Mouse (Mus musculus): ENCODE measurements at regions not wholly inside any gene's neighbourhood (a gene's known extent, or its start where the extent isn't known, plus 50 kb on each side); places are given as distances from the start of the nearest gene placed in this dataset.

DNA sequence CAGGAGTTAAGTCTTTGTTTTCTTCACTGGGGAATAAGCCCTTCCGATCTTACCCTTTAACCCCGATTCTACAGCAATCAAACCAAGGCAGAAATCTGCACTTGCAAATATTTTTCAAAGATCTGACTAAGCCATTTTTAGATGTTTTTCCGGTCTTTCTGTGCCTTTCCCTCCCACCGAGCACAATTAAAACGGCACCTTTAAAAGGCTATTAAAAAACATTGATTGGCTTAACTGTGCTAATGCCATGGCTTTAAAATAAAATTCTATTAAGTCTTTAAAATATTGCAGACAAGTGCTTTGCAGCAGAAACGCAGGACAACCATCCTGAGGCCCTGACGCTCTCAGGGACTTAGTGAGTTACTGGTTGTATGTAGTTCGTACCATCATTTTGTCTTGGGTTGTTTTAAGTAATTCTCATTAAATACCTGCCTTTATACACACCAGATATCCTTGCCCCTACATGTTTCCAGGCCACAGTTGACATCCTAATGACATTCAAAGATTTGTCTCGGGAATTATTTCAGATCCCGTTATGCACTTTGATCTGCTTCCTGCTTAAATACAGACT is 197.6 kb upstream of the Hnrnpa3 start:
- no peak for ATAC-seq (ENCODE audit: low FRiP score, low read depth)
- Histone ChIP-seq H3K36me3 (no peaks in the 10 kb centered on the region), H3K4me2 (replicated peaks) (no peak overlapping the region), H3K9me3 (no peaks in the 10 kb centered on the region), H3K27ac (no peak overlapping the region), H3K4me3 (no peak overlapping the region), H3K4me1 (peaks cover 8% of the 10 kb centered on the region), H3K9ac (no peak overlapping the region), H3K27me3 (replicated peaks) (no peaks in the 10 kb centered on the region)
- WGBS = 69% methylated on average over 10 of the region's 10 CpGs

DNA sequence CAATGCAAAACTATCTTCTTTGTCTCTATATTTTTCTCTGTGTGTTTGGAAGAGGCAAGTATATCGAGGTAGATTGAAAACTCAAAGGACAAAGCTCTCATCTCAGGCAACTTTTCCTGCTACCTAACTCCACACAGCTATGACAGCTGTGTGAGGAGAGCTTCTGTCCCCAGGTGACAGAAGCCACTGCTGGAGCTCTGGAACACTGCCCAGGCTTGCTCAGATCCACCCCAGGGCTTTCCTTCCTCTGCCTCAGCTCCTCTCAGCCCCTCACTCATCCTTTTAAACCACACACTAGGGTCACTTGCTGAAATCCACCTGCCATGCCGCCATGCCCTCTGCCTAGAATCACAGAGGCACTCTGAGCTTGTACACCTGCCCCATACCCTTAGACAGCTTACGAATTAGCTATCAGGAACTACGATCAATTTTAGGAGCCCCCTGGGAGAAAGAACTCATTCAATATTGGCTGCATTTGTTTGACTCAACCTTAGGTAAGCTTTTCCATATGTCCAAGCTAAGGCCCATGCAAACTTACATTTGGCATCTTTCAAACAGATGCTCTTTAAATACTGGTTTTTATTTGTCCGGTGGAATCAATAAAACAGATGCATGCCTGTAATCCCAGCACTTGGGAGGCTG is 196.9 kb upstream of the Hnrnpa3 start:
- ATAC-seq (ENCODE audit: low FRiP score, low read depth) = no peak
- no peak overlapping the region for H3K27ac ChIP-seq

DNA sequence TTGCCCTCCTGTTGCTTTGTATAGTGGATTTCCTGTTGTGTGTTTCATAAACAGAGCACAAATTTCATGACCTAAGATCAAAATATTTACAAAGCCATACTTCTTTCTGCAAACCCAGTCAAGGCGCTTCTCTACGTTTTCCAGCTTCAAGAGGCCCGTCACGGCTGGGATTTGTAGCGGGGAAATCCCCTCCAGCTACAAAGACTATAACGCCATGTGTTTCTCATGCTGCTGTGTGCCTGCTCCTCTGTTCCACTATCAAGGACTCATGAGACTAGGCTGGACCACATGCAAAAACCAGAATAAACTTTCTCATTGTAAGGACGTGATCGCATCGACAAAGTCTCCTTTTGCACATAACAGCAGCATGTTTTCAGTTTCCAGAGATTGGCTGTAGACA is 196.0 kb upstream of the Hnrnpa3 start:
- no peak overlapping the region for H3K27ac ChIP-seq
- H3K9me3 ChIP-seq = no peaks in the 10 kb centered on the region
- H3K4me1 ChIP-seq = peaks cover 8% of the 10 kb centered on the region
- 77% methylated on average over 9 of the region's 9 CpGs for WGBS
- no peaks in the 10 kb centered on the region for H3K36me3 ChIP-seq
- H3K4me2 ChIP-seq (replicated peaks) = no peak overlapping the region
- no peak overlapping the region for H3K9ac ChIP-seq
- no peaks in the 10 kb centered on the region for H3K27me3 ChIP-seq (replicated peaks)
- ATAC-seq (ENCODE audit: low FRiP score, low read depth) = no peak
- no peak overlapping the region for H3K4me3 ChIP-seq

More for the DNA sequence above, 196.9 kb upstream of the Hnrnpa3 start:
- no peaks in the 10 kb centered on the region for H3K27me3 ChIP-seq (replicated peaks)
- no peak overlapping the region for H3K4me2 ChIP-seq (replicated peaks)
- peaks cover 8% of the 10 kb centered on the region for H3K4me1 ChIP-seq
- H3K4me3 ChIP-seq = no peak overlapping the region
- no peak overlapping the region for H3K9ac ChIP-seq
- H3K9me3 ChIP-seq = no peaks in the 10 kb centered on the region
- WGBS = 68% methylated on average over 5 of the region's 5 CpGs
- H3K36me3 ChIP-seq = no peaks in the 10 kb centered on the region

DNA sequence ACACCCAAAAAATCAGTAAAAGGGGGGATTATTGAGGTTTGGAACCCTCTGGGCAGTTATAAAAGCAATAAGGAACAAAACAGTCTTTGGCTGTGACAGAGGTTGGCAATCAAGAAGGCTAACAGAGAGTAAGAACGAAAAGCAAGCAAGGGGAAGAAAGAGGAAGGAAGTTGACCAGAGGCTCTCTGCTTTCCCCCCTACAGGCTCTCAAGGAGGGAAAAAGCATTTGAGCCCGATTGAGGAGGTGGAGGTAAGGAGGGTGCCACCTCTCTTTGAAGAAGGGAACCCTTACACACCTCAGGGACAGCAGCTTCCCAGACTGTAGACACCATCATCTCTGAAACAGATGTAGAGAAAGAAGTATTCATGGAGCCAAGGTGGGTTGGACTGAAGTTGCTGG is 194.6 kb upstream of the Hnrnpa3 start:
- Histone ChIP-seq H3K4me2 (replicated peaks) (no peak overlapping the region), H3K4me3 (no peak overlapping the region), H3K36me3 (no peaks in the 10 kb centered on the region), H3K9me3 (no peaks in the 10 kb centered on the region), H3K27me3 (replicated peaks) (no peaks in the 10 kb centered on the region), H3K4me1 (peaks cover 8% of the 10 kb centered on the region), H3K27ac (no peak overlapping the region), H3K9ac (no peak overlapping the region)
- ATAC-seq (ENCODE audit: low FRiP score, low read depth) = no peak
- 55% methylated on average over 2 of the region's 2 CpGs for WGBS

DNA sequence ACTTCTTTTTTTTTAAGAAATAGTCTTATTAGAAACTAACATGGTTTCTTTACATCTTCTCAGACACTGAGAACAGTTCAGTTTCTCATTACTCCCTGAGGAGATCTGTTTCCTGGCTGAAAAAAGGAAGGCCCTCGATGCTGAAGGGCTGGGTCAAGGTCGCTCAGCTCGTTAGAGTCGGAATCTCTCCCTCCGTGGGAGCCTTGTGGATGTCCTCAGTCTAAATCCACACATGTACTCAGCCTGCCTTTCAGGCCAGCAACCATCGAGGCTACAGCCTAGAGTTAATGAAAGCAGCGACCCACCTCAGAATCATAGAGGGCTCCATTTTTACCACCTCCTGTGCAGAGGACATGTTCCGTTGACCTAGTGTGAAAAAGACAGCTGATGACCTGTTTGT is 190.2 kb upstream of the Hnrnpa3 start:
- Histone ChIP-seq H3K27ac (no peak overlapping the region), H3K36me3 (no peaks in the 10 kb centered on the region)
- 75% methylated on average over 8 of the region's 8 CpGs for WGBS

DNA sequence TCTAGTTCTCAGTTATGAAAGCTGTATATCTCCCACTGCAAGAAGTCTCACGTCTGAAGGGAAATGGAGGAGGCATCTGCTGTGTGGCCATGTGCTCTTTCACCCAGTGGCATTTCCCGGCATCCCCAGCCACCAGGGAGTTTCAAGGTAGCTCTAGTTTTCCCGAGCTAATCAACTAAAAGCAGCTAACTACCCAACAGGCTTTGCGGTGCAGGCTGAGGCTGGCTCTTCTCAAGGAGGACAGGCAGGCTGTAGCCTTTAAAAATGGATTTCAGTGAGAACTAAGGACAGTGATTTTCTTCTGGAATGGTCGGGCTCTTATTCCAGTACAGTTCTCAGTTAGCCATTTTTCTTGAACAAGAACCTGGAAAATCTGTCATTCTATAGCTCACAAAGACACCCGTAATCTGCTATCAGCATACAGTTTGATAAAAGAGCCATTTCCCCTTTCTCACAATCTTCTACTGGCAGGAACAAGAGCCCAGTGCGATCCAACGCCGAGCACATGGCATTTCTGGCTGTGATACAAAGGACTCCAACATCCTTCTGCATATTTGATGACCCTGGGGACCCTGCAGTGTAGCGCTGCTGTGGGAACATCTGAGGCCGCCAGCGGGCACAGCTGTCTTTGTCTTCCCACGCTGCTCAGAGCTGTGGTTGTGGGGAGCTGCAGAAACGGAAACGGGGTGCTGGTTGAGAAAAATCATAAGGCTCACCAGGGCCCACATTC is 188.9 kb upstream of the Hnrnpa3 start:
- WGBS = 21% methylated on average over 15 of the region's 15 CpGs
- H3K4me3 ChIP-seq = no peak overlapping the region
- peak overlapping the region; percentile 26 for H3K4me2 ChIP-seq (replicated peaks)
- ATAC-seq (ENCODE audit: low FRiP score, low read depth) = peak; percentile 92
- H3K4me1 ChIP-seq = peaks cover 4% of the 10 kb centered on the region
- no peaks in the 10 kb centered on the region for H3K36me3 ChIP-seq
- no peaks in the 10 kb centered on the region for H3K9me3 ChIP-seq
- H3K9ac ChIP-seq = no peak overlapping the region
- peak overlapping the region; percentile 65 for H3K27ac ChIP-seq
- no peaks in the 10 kb centered on the region for H3K27me3 ChIP-seq (replicated peaks)

More for the DNA sequence above, 190.2 kb upstream of the Hnrnpa3 start:
- Histone ChIP-seq H3K4me3 (no peak overlapping the region), H3K27me3 (replicated peaks) (no peaks in the 10 kb centered on the region), H3K9ac (no peak overlapping the region), H3K4me2 (replicated peaks) (no peak overlapping the region), H3K9me3 (no peaks in the 10 kb centered on the region), H3K4me1 (peaks cover 4% of the 10 kb centered on the region)
- no peak for ATAC-seq (ENCODE audit: low FRiP score, low read depth)

DNA sequence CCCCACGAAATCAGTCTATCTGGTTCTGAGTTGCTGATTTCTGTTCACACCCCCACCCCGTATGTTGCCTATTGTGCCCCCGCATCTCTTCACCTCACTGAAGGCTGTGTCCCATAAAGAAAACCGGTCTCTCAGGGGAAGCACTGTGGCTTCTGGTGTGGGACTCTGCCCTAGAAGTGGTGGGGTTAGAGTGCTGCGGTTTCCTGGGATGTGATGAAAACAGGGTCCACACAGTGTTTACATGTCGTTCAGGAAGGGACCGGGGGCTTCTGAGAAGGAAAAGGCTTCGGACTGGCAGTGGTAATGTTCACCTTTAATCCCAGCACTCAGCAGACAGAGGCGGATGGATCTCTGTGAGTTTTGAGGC is 188.4 kb upstream of the Hnrnpa3 start:
- no peaks in the 10 kb centered on the region for H3K27me3 ChIP-seq (replicated peaks)
- 49% methylated on average over 9 of the region's 9 CpGs for WGBS
- ATAC-seq (ENCODE audit: low FRiP score, low read depth) = peak; percentile 35; the same call in 1 of the 2 replicates
- H3K27ac ChIP-seq = peak overlapping the region; percentile 65
- H3K4me2 ChIP-seq (replicated peaks) = peak overlapping the region; percentile 26
- H3K4me1 ChIP-seq = peaks cover 4% of the 10 kb centered on the region
- no peak overlapping the region for H3K9ac ChIP-seq
- no peak overlapping the region for H3K4me3 ChIP-seq
- no peaks in the 10 kb centered on the region for H3K9me3 ChIP-seq
- H3K36me3 ChIP-seq = no peaks in the 10 kb centered on the region

DNA sequence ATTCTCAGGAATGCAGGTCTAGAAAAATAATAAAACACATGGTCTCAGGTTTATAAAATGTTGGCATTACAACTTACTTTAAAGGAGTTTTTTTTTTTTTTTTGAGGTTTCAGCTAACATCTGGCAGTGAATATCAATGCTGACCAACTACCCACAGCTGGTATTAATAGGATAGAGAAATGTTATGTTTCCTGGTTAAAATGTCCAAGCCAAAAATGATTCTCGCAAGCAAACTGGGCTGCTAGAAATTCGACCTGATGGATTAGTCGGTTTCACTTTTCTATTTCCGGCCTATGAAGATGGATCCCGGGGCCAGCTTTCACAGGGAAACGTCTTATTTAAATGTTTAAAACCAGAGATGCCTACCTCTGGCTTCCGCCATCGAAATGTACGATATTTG is 186.6 kb upstream of the Hnrnpa3 start:
- no peak overlapping the region for H3K9ac ChIP-seq
- no peak overlapping the region for H3K4me3 ChIP-seq
- 86% methylated on average over 9 of the region's 9 CpGs for WGBS
- H3K27me3 ChIP-seq (replicated peaks) = no peaks in the 10 kb centered on the region
- H3K4me2 ChIP-seq (replicated peaks) = no peak overlapping the region
- H3K36me3 ChIP-seq = no peaks in the 10 kb centered on the region
- ATAC-seq (ENCODE audit: low FRiP score, low read depth) = no peak
- H3K9me3 ChIP-seq = no peaks in the 10 kb centered on the region
- H3K4me1 ChIP-seq = peaks cover 4% of the 10 kb centered on the region
- H3K27ac ChIP-seq = no peak overlapping the region

DNA sequence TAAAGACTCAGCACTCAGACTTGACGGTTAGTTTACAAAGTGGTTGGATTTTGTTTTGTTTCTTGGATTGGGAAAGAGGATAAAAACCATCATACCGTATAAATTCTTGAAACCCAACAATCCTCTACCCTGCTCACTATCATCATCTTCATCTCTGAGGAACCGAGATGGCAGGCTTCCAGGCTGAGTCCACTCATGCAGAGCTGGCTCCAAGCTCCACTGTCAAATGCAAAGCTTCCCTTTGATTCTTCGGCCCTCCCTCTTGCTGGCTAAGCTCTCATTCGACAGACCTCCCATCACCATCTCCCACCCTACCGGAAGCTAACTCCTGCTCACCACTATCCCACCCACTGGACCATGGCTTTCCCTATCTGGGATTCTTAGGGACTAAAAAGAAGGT is 184.6 kb upstream of the Hnrnpa3 start:
- no peak overlapping the region for H3K27ac ChIP-seq
- WGBS = 57% methylated on average over 6 of the region's 6 CpGs
- no peaks in the 10 kb centered on the region for H3K36me3 ChIP-seq
- no peak overlapping the region for H3K4me2 ChIP-seq (replicated peaks)
- no peak overlapping the region for H3K4me3 ChIP-seq
- H3K4me1 ChIP-seq = peaks cover 4% of the 10 kb centered on the region
- no peaks in the 10 kb centered on the region for H3K9me3 ChIP-seq
- H3K27me3 ChIP-seq (replicated peaks) = no peaks in the 10 kb centered on the region
- ATAC-seq (ENCODE audit: low FRiP score, low read depth) = no peak
- no peak overlapping the region for H3K9ac ChIP-seq

DNA sequence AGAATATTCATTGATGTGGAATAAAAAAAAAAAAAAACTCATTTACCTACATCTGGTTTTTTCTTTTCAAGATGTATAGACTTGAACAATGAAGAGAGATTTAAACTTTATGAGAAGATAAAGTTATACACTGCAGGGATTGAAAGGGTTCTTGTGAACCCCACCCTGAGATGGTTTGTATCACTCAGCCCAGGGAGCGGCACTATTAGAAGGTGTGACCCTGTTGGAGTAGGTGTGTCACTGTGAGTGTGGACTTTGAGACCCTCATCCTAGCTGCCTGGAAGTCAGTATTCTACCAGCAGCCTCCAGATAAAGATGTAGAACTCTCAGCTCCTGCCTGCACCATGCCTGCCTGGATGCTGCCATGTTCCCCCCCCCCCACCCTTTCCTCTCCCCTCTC is 182.7 kb upstream of the Hnrnpa3 start:
- Histone ChIP-seq H3K4me3 (no peak overlapping the region), H3K4me1 (no peaks in the 10 kb centered on the region), H3K9ac (no peak overlapping the region), H3K27me3 (replicated peaks) (no peaks in the 10 kb centered on the region), H3K4me2 (replicated peaks) (no peak overlapping the region), H3K9me3 (no peaks in the 10 kb centered on the region), H3K36me3 (no peaks in the 10 kb centered on the region), H3K27ac (no peak overlapping the region)
- ATAC-seq (ENCODE audit: low FRiP score, low read depth) = no peak
- 81% methylated on average over 1 of the region's 1 CpGs for WGBS

DNA sequence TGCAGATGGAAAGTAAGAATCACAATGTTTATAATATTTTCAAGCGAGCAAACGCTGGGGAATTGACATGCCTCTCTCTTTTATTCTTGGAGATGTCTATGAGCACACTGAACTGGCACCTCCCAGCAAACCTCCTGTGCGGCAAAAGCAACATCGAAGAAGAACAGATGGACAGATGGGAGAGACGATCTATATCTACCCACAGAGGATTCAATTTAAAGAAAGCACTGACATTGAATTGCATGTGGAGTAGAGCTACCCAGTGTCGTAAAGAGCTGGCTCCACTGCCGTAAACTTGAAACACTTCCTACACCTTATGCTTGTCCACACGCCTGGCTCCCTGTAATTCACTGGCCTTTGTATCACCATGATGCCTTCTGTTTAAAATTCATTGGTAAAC is 182.0 kb upstream of the Hnrnpa3 start:
- whole genome bisulfite sequencing = 67% methylated on average over 8 of the region's 8 CpGs
- H3K9ac ChIP-seq = no peak overlapping the region
- no peak overlapping the region for H3K27ac ChIP-seq
- no peaks in the 10 kb centered on the region for H3K9me3 ChIP-seq
- H3K4me2 ChIP-seq (replicated peaks) = no peak overlapping the region
- no peak for ATAC-seq (ENCODE audit: low FRiP score, low read depth)
- H3K36me3 ChIP-seq = no peaks in the 10 kb centered on the region
- no peak overlapping the region for H3K4me3 ChIP-seq
- H3K4me1 ChIP-seq = no peaks in the 10 kb centered on the region
- no peaks in the 10 kb centered on the region for H3K27me3 ChIP-seq (replicated peaks)

DNA sequence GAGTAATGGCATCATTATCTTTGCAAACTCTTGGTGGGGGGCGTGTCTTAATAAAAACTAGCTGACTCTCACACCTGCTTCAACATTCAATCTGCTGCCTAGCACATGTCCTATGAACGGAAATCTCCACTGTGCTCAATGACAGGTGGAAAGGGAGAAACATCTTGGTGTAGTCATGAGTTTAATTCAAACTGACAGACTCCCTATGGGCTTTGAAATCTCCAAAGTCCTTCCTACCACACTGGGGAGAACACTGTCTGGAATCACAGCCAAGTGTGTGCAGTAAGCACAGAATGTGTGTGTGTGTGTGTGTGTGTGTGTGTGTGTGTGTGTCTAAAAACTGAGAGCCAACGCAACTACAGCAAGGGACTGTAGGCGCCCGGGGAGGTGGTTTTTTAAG is 179.5 kb upstream of the Hnrnpa3 start:
- Histone ChIP-seq H3K4me1 (peaks cover 4% of the 10 kb centered on the region; the same call in 1 of the 2 replicates), H3K27ac (no peak overlapping the region), H3K4me3 (no peak overlapping the region), H3K36me3 (no peaks in the 10 kb centered on the region), H3K27me3 (replicated peaks) (no peaks in the 10 kb centered on the region), H3K9me3 (no peaks in the 10 kb centered on the region), H3K4me2 (replicated peaks) (no peak overlapping the region), H3K9ac (no peak overlapping the region)
- no peak for ATAC-seq (ENCODE audit: low FRiP score, low read depth)
- WGBS = 81% methylated on average over 5 of the region's 5 CpGs

DNA sequence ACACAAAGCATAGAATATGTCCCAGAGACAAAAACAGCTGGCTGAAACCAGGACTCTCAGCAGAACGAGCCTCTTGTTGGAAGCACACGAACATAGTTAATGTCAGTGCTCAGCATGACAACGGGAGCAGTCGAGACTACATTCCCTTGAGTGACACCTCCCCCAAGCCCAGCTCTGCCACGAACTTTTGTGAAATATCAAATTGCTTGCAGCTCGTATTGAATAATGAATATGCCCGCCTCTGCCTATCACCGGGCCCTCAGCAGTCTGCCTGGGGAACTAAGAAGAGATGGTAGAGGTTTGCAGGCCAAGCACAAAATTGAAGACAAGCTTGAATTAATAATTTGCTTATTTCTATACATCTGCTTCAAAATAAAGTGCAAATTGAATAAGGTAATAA is 177.2 kb upstream of the Hnrnpa3 start:
- Histone ChIP-seq H3K4me2 (replicated peaks) (no peak overlapping the region), H3K9ac (no peak overlapping the region), H3K27me3 (replicated peaks) (no peaks in the 10 kb centered on the region), H3K27ac (no peak overlapping the region), H3K9me3 (no peaks in the 10 kb centered on the region), H3K4me3 (no peak overlapping the region), H3K4me1 (peaks cover 11% of the 10 kb centered on the region; the same call in 1 of the 2 replicates), H3K36me3 (no peaks in the 10 kb centered on the region)
- no peak for ATAC-seq (ENCODE audit: low FRiP score, low read depth)
- 56% methylated on average over 8 of the region's 8 CpGs for WGBS

Measured in neural tube, embryonic 12.5 days (tissue).